Mouse (Mus musculus) neural tube, embryonic 13.5 days (tissue): ENCODE results near the gene Gm42517. TPM values are rescaled to one million over a fixed set of nuclear protein-coding genes. Genes with fewer than 3 reads are reported as not detected.

ENCODE experiments used
- ATAC-seq: fragments of 200-750 bp; cut with Nextera tagmentation; 2 replicates; pipeline ENCODE4 v1.8.0; 2017; ENCODE audit warnings: low read depth, mild to moderate bottlenecking, moderate TSS enrichment, moderate library complexity
- H3K27ac ChIP-seq: fragments of 300-500 bp; sonication (generic); replicated peaks from 2 replicates; pipeline ENCODE4 v1.5.1; 2015; ENCODE audit warnings: moderate library complexity, mild to moderate bottlenecking, inconsistent platforms
- H3K27me3 ChIP-seq: fragments of 300-500 bp; sonication (generic); 2 replicates; pipeline ENCODE4 v1.6.1; 2015; ENCODE audit warnings: mild to moderate bottlenecking, inconsistent platforms
- H3K36me3 ChIP-seq: fragments of 300-500 bp; sonication (generic); 2 replicates; pipeline ENCODE4 v1.6.1; 2015; ENCODE audit warnings: mild to moderate bottlenecking, inconsistent platforms
- H3K4me1 ChIP-seq: fragments of 300-500 bp; sonication (generic); replicated peaks from 2 replicates; pipeline ENCODE4 v1.6.1; 2015; ENCODE audit warnings: inconsistent platforms
- H3K4me2 ChIP-seq: fragments of 300-500 bp; sonication (generic); 2 replicates; pipeline ENCODE4 v1.6.1; 2015; ENCODE audit warnings: inconsistent platforms, mild to moderate bottlenecking, moderate library complexity
- H3K4me3 ChIP-seq: fragments of 300-500 bp; sonication (generic); 2 replicates; pipeline ENCODE4 v1.5.1; 2015; ENCODE audit warnings: mild to moderate bottlenecking, inconsistent platforms
- H3K9ac ChIP-seq: fragments of 300-500 bp; sonication (generic); 2 replicates; pipeline ENCODE4 v1.6.1; 2015; ENCODE audit warnings: moderate library complexity, mild to moderate bottlenecking, inconsistent platforms
- H3K9me3 ChIP-seq: fragments of 300-500 bp; sonication (generic); 2 replicates; pipeline ENCODE4 v1.6.1; 2016; ENCODE audit warnings: inconsistent platforms
- WGBS: fragments of 180-500 bp; shearing (Covaris S2); methylation state at CpG from one replicate; pipeline ENCODE4 v1.1.7; 2015; 5-methylcytosine and 5-hydroxymethylcytosine counted together
- polyA plus RNA-seq: library from polyadenylated mRNA; unstranded; fragments of >200 nt; fragmentation: Nextera tagmentation; extraction: Ambion mirVana; gene quantifications from 2 replicates; pipeline ENCODE4 v1.2.1, GENCODE M21; 2015

Gm42517 gene
- polyA plus RNA-seq, 1 experiment from 2014 or later, result 1.1 TPM

GRCm38 (mm10) chr5:108345313-108346071 is 22.2 kb downstream of the Gm42517 start:
- H3K27ac ChIP-seq, result no peak overlapping the region
- ATAC-seq, result no peak
- WGBS, result 87% methylated on average over 10 of the region's 10 CpGs
- no peak overlapping the region for H3K9ac ChIP-seq
- no peaks in the 10 kb centered on the region for H3K27me3 ChIP-seq
- no peaks in the 10 kb centered on the region for H3K9me3 ChIP-seq
- no peaks in the 10 kb centered on the region for H3K4me1 ChIP-seq
- H3K36me3 ChIP-seq, result peaks cover 58% of the 10 kb centered on the region
- no peak overlapping the region for H3K4me3 ChIP-seq
- H3K4me2 ChIP-seq, result no peak overlapping the region

DNA sequence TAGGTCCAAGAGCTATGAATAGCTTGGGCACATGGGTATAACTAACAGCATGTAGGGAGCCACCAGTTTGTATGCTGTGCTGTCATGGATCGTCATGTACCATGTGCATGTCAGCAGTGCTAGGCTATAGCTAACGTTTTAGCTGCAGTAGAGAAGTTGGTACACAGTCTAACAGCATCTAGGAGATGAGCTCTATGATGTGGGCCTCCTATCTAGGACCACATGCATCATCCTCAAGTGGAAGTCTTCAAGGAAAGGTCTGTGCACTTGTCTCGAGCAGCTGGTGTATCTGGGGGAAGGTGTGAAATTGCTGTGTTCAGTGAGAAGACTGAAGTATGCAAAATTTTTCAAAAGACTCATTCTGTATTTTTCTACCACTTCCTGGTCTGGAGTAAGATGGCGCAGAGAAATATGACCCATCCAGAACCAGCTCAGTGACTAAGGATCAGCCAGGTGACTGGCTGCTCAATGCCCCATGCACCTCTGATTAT is 24.0 kb downstream of the Gm42517 start:
- Histone ChIP-seq H3K27me3 (no peaks in the 10 kb centered on the region), H3K27ac (no peak overlapping the region), H3K4me3 (no peak overlapping the region), H3K9ac (no peak overlapping the region), H3K4me1 (no peaks in the 10 kb centered on the region), H3K4me2 (no peak overlapping the region), H3K9me3 (no peaks in the 10 kb centered on the region), H3K36me3 (peaks cover 55% of the 10 kb centered on the region)
- 95% methylated on average over 4 of the region's 4 CpGs for WGBS
- ATAC-seq, result no peak

- ATAC-seq, result no peak
- Histone ChIP-seq H3K27ac (no peak overlapping the region), H3K9ac (no peak overlapping the region), H3K9me3 (no peaks in the 10 kb centered on the region), H3K27me3 (no peaks in the 10 kb centered on the region), H3K4me3 (no peak overlapping the region), H3K4me1 (no peaks in the 10 kb centered on the region), H3K36me3 (peaks cover 54% of the 10 kb centered on the region), H3K4me2 (no peak overlapping the region)
- 88% methylated on average over 3 of the region's 3 CpGs for WGBS
Observed at GRCm38 (mm10) chr5:108338049-108338448, 29.7 kb downstream of the Gm42517 start.

- no peak overlapping the region for H3K4me2 ChIP-seq
- no peak overlapping the region for H3K9ac ChIP-seq
- H3K4me3 ChIP-seq, result no peak overlapping the region
- WGBS, result 31% methylated on average over 4 of the region's 4 CpGs
- H3K27ac ChIP-seq, result no peak overlapping the region
- H3K4me1 ChIP-seq, result no peaks in the 10 kb centered on the region
- no peaks in the 10 kb centered on the region for H3K27me3 ChIP-seq
- no peak for ATAC-seq
- no peaks in the 10 kb centered on the region for H3K9me3 ChIP-seq
- peaks cover 58% of the 10 kb centered on the region for H3K36me3 ChIP-seq
Observed at GRCm38 (mm10) chr5:108337385-108337784, 30.3 kb downstream of the Gm42517 start.

DNA sequence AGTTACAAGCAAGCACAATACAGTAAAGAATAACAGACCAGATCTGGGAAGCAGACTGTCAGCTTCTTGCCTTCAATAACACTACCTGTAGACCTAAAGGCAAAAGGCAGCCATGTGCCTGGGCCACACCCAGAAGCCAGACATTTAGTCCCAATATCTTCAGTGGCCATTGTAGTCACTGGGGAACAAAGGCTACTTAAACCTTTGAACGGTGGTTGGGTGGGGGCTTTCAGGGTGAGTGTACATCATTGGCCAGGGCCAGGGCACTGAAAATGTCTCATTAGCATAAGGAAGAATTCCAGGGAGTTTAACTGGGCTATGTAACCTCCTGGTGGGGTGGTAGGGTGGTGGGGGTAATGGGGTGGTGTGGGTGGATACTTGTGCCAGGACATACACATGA is 36.7 kb downstream of the Gm42517 start:
- H3K4me2 ChIP-seq, result no peak overlapping the region
- H3K4me3 ChIP-seq, result no peak overlapping the region
- H3K9ac ChIP-seq, result no peak overlapping the region
- no peaks in the 10 kb centered on the region for H3K9me3 ChIP-seq
- H3K36me3 ChIP-seq, result peaks cover 75% of the 10 kb centered on the region
- 83% methylated on average over 1 of the region's 1 CpGs for WGBS
- no peaks in the 10 kb centered on the region for H3K27me3 ChIP-seq
- no peak for ATAC-seq
- H3K4me1 ChIP-seq, result no peaks in the 10 kb centered on the region
- no peak overlapping the region for H3K27ac ChIP-seq

Other genes starting within 250 kb of the Gm42517 start
- 24.1 and 24.8 TPM in 2 replicates for gene Tmed5, start 235.3 kb downstream of the Gm42517 start, polyA plus RNA-seq
- 2.6 and 3.1 TPM in 2 replicates for gene Ccdc18, start 235.0 kb downstream of the Gm42517 start, polyA plus RNA-seq
- gene Dr1, start 99.0 kb downstream of the Gm42517 start, polyA plus RNA-seq, result 39.7 and 47.1 TPM in 2 replicates
- gene Pigg, start 55.3 kb downstream of the Gm42517 start, polyA plus RNA-seq, result 4.4 and 5.0 TPM in 2 replicates
- gene Pde6b, start 20.5 kb upstream of the Gm42517 start, polyA plus RNA-seq, result 0.27 TPM in 1 of 2 replicates, not detected in the other
- gene Atp5k, start 66.5 kb upstream of the Gm42517 start, polyA plus RNA-seq, result 419 and 442 TPM in 2 replicates
- gene Mfsd7a, start 81.0 kb upstream of the Gm42517 start, polyA plus RNA-seq, result 0.20 TPM in 1 of 2 replicates, not detected in the other
- gene Pcgf3, start 93.3 kb upstream of the Gm42517 start, polyA plus RNA-seq, result 27.1 and 32.4 TPM in 2 replicates
- gene Cplx1, start 182.1 kb upstream of the Gm42517 start, polyA plus RNA-seq, result 117 and 120 TPM in 2 replicates